Mouse (Mus musculus) inflammation-experienced regulatory T-cells (primary cell): ENCODE measurements around the gene Clta. TPM values are rescaled to one million over a fixed set of nuclear protein-coding genes. Genes with fewer than 3 reads are reported as not detected.

Experiments
- polyA plus RNA-seq, 2 experiments: library from polyadenylated mRNA; unstranded; fragments of 100-300 nt; shearing (Covaris generic); gene quantifications; one replicate each; pipeline ENCODE4 v1.2.1; 2017

Gene Clta
- polyA plus RNA-seq, result 100 to 1,000 TPM; 154 to 183 TPM

GRCm38 (mm10) chr4:44004126-44004525, at the start of gene Clta:
Clta (plus strand) TSS chr4:44004452.

GRCm38 (mm10) chr4:43957292-43957845, 46.9 kb upstream of the Clta start, which contains the start of gene Glipr2:
Glipr2 (plus strand) TSS chr4:43957401.

GRCm38 (mm10) chr4:43983181-43983580, 21.1 kb upstream of the Clta start, which contains the start of gene Ccin:
Ccin (plus strand) TSS chr4:43983483.

Other genes starting within 250 kb of the Clta start
- gene Olfr159, start 233.4 kb upstream of the Clta start, polyA plus RNA-seq, result not detected
- under 1 TPM; 0.08 to 0.32 TPM for gene Olfr156, start 180.6 kb upstream of the Clta start, polyA plus RNA-seq
- 1 to 10 TPM in 1 of 2 experiments, under 1 TPM in 1; 0.19 to 1.4 TPM for gene Olfr157, start 164.3 kb upstream of the Clta start, polyA plus RNA-seq
- under 1 TPM; 0.43 to 0.98 TPM for gene Olfr155, start 152.9 kb upstream of the Clta start, polyA plus RNA-seq
- 1 to 10 TPM; 4.8 to 7.1 TPM for gene Reck, start 128.9 kb upstream of the Clta start, polyA plus RNA-seq
- 100 to 1,000 TPM; 181 to 284 TPM for gene Glipr2, start 47.1 kb upstream of the Clta start, polyA plus RNA-seq
- gene Ccin, start 21.0 kb upstream of the Clta start, polyA plus RNA-seq, result not detected
- 10 to 100 TPM; 60.5 to 63.1 TPM for gene Gne, start 79.7 kb downstream of the Clta start, polyA plus RNA-seq
- 10 to 100 TPM; 59.5 to 62.4 TPM for gene Rnf38, start 229.3 kb downstream of the Clta start, polyA plus RNA-seq